Mouse (Mus musculus): ENCODE measurements at regions not wholly inside any gene's neighbourhood (a gene's known extent, or its start where the extent isn't known, plus 50 kb on each side); places are given as distances from the start of the nearest gene placed in this dataset.

- no peak for DNase-seq (ENCODE audit: low spot score)
Observed at GRCm38 (mm10) chr2:78011821-78012220, 65.6 kb upstream of the Cwc22 start.

DNA sequence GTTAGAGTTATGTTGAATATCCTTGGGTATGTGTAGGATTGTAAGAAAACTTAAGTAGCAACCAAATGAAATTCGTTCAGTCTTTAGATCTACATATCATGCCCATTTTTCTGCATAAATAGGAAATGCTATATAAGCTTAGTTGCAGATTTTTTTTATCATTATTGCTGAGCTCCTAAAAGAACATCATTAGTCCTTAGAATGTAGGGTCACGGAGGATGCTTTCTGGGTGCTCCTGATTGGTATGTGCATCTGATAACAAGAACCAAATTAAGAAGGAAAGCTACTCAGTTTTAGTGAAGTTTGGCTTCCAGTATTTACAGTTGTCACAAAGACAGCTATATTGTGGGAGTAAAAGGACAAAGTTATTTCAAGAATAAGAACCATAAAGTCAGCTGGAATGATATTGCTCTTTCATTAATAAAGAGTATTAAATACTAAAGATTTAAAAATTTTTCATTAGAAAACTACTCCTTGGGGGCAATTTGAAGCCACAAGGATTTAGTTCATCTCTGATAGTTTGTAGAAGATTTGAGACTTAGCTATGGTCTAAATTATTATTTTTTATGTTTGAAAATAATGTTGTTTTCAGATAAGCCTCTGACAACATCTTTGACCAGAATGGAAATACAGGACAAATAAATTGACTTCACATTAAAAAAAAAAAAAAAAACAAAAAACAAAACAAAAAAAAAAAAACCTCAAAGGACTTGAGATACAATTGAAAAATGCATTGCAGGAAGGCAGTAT is 65.1 kb upstream of the Cwc22 start:
- no peak for DNase-seq (ENCODE audit: low spot score)

GRCm38 (mm10) chr2:78010066-78010690 is 64.0 kb upstream of the Cwc22 start:
- no peak for DNase-seq (ENCODE audit: low spot score)

GRCm38 (mm10) chr2:78008094-78008493 is 61.9 kb upstream of the Cwc22 start:
- no peak for DNase-seq (ENCODE audit: low spot score)

GRCm38 (mm10) chr2:78005402-78006021 is 59.3 kb upstream of the Cwc22 start:
- no peak for DNase-seq (ENCODE audit: low spot score)

DNA sequence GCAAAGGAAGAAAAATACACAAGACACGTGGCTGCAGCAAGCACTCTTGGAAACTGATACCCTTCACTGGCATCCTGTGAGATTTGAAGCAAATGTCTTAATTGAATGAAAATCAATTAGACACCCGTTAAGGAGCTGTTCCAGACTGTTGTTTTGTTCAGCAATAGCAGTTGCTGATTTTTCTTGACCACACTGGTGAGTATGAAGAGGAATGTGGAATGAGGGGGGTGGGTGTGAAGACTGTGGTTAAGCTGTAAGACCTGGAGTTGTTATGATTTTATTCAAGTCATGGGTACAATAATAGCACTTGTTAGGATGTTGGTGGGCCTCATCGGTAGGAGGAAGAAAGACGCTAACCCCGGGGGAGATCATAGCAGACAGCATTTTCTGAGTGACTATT is 58.3 kb upstream of the Cwc22 start:
- DNase-seq (ENCODE audit: low spot score): no peak

All from testis, postnatal 14 days (tissue).